Mouse (Mus musculus) G1E-ER4 (cell line): ENCODE measurements around the gene Gm20388. TPM values are rescaled to one million over a fixed set of nuclear protein-coding genes. Genes with fewer than 3 reads are reported as not detected.

Source experiments
- GATA1 ChIP-seq: IDR thresholded peaks from one replicate; pipeline ENCODE4 v1.8.0; 2012; ENCODE audit warnings: low read length, inconsistent platforms
- polyA plus RNA-seq: library from polyadenylated mRNA; stranded (reverse); fragments of >175 nt; gene quantifications from 2 replicates; pipeline ENCODE4 v1.2.3, GENCODE M21; 2012

Gm20388 gene
- polyA plus RNA-seq, 1 experiment, result not detected

DNA sequence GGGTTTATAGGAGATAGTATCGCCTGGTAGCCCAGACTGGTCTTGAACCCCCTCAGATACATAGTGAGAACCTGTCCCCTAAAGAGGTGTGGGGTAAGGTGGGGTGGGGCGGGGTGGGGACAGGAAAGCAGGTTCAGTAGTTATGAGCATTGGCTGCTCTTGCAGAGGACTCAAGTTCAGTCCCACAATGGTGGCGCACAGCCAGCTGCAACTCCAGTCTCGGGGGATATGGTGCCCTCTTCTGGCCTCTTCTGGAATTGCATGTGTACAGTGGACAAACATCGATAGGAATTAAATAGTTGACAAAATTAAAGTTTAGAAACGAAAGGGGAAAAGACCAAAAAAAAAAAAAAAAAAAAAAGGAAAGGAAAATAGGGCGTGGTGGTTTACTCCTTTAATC, 688.9 kb downstream of the Gm20388 start:
- TF ChIP-seq GATA1, result no peak

DNA sequence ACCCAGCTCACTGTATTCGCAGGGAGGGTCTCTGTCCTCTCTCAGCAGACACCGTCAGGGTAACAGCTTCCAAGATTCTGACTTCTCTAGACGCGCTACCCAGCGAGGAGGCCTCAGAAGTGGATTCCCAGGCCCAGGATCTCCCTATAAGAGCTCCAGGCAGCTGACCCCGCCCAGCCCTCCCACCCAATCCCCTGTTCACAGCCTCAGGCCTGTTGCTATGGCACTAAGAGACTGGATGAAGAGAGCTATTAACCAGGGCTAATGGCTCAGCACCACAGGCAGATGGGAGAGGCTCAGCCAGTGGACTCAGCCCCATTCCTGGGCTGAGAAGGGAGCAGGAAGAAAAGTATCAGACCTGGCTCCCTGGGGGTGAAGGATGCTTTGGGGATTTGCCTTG, 692.0 kb downstream of the Gm20388 start:
- TF ChIP-seq GATA1, result no peak

DNA sequence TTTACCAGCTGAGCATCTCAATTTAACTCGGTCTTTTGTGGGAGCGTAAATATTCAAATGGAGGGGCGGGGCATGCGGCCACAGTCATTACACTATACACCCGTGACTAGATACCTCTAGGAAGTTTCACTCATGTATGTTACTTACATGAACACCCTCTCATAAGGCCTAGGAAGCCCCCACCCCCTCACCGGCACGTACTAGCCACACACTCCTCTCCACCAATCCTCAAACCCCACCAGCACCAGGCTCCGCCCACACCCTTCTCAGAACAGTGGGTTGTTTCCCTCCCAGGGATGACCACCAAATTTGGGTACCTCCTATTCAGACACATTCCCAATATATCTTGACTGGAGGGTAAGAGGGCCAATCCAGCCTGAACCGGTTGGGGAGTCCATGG, 696.8 kb downstream of the Gm20388 start:
- TF ChIP-seq GATA1, result no peak

DNA sequence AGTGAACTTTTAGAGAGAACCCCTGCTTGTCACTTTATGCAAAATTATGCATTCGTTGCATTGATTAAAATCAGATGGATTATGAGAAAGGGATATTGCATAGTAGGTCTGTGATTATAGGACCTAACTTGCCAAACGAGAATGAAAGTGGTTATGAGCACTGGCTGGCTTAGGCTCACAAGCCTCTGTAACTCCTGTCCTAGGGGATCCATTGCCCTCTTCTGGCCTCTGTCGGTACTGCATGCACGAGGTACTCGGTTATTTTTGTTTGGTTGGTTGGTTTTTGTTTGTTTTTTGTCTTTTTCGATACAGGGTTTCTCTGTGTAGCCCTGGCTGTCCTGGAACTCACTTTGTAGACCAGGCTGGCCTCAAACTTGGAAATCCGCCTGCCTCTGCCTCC, 697.2 kb downstream of the Gm20388 start:
- TF ChIP-seq GATA1, result no peak

DNA sequence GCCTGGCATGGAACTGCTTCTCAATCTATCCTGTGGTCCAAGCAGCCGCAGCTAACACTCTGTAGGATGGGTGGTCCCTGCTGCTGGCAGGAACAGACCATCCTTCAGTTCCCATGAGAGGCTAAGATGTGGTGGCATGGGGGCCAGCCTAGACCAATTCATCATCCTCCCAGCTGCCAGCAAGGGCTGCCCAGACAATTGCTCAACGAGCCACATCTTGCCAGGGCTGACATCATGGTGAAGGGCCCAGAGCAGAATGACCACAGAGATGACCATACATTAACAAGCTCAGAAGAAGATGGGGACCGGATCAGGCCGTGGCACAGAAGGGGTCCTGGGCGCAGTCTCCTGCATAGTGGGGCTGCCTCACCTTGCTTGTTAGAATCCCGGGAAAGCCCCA, 700.2 kb downstream of the Gm20388 start:
- no peak for TF ChIP-seq GATA1

DNA sequence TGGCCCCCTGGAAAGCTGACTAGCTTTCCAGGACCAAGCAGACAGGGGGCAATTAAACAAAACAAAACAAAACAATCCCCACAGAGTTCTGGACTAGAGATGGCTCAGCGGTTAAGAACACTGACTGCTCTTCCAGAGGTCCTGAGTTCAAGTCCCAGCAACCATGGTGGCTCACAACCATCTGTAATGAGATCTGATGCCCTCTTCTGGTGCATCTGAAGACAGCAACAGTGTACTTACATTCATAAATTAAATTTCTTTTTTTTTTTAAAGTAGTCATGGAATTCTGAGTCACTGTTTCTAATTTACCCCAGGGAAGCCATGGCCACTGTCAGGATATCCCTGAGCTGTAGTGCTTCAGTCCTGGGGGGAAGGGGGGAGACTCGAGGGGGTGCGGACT, 703.9 kb downstream of the Gm20388 start:
- TF ChIP-seq GATA1, result no peak

DNA sequence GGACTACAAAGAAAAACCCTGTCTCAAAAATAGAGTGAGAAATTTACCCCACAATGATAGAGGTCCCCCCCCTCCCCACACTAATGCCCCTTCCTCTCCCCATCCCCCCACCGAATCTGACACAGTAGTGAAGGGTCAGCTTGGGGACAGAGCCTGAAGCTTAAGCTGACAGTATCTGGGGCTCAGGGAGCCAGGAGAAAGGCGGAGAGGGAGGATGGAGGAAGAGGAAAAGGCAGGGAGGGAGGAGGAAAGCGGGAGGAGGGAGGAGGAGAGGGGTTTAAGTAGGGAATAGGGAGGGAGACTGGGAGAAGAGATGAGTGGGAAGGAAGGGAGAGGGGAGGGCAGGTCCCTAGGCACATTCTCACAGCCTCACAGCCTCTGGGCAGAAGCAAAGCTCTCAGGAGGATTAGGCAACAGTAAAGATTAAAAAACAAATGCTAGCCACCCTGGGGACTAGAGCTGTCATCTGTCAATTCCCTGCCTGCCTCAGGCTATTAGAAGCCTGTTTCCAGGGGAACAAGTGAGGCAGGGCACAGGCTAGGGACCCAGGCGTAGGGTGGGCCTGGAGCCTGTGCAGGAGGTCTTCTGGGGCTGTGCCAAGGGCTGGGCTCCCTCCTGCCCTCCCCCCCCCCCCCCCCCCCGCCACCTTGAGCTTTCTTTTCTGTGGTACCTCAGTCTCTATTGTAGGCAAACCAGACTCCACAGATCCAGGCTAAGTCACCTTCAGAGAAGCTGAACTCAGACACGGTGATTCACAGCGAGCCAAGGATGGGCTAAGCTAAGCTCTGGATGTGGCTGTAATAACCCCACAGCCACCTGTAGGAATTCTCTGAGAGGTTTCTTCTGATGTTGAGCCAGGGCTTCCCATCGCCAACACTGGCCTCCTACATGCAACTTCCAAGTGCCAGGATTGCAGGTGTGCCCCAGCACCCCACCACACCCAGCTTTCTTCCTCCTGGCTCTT, 706.3 kb downstream of the Gm20388 start:
- no peak for TF ChIP-seq GATA1

DNA sequence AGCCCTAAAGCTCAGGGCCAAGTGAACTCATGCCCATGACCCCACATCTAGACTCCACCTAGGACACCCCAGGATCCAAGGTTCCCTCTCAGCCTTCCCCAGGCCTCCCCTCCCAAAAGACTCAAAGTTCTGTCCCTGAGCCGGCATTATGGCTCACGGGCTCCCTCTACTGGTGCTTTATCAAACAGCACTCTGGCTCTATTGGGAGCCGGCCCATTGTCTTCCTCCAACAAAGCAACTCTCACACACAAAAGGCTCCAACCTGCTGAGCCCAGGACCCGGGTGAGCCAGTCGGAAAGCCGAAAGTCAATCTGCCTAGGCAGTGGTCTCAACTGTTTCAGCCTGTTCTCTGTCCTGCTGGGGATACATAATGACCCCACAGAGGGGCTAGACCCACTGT, 707.5 kb downstream of the Gm20388 start:
- no peak for TF ChIP-seq GATA1

DNA sequence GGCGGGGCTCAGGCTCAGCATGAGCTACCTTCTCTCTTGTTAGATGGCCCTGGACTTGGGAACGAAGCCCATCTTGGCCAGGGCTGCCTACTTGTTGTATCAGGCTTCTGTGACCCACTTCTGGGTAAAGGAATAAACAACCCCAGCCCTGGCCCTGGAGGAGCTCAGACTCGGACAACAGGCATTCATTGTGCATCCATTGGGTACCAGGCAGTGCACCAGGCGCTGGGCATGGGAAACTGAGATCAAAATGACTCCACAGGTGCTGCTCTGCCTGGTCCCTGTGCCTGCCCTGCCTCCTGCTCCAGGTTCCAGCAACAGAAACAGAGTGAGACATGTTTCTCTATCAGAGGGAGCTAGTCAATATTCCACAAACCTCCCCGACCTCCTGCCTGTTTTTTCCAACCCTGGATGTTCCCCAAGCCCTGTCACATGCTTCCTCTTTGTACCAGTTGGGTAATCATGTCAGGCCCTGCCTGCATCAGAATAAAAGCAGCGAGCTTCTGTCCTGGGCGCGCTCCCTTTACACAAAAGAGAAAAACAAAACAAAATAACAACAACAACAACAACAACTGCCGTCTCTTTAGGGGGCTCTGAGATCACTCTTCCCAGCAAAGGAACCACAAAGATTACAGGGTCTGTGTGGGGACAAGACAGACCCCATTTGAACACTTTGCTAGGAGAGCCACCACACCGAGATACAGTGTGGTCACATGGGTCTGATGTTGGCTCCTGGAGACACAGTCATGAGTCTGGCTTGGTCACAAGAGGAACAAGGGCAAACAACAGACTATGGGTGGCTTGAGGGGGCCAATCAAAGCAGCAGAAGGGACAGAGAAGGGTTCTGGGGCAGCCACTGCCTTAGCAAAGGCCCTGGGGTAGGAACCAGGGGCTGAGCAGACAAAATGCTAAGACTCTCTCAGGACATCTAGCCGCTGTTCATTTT, 708.9 kb downstream of the Gm20388 start:
- no peak for TF ChIP-seq GATA1

DNA sequence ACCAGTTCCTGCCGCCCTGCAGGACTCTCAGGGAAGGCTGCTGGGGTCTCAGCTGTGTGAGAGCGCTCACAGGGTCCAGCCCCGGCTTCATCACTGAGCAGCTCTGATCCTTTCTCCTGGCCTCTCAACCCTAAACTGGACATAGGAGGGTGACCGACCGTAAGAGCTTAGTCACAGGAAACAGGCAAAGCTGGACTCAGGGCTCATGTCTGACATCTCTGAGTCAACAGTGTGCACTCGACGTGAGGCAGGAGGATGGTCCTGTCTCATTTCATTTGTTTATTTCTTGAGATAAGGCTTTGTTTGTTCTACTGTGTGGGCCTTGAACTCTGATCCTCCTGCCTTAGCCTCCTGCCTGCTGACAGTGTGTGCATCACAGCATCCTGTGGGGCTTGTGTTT, 709.8 kb downstream of the Gm20388 start:
- TF ChIP-seq GATA1, result no peak

DNA sequence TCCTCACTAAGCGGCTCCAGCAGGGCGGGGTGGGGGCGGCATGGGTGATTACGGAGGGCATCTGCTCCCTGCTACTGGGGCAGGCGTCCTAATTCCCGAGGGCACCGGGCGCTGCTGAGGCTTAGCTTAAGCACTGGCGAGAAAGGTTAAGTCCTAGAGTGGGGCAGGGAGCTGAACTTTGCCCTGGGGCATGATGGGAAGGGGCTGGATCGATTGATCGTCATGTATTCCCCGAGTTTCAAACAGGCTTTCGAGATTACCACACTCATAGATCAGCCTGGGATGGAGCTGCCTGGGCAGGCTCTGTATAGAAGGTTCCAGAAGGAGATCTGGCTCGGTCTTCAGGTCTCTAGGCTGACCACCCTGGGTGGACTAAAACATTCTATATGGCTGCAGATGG, 711.5 kb downstream of the Gm20388 start:
- no peak for TF ChIP-seq GATA1

DNA sequence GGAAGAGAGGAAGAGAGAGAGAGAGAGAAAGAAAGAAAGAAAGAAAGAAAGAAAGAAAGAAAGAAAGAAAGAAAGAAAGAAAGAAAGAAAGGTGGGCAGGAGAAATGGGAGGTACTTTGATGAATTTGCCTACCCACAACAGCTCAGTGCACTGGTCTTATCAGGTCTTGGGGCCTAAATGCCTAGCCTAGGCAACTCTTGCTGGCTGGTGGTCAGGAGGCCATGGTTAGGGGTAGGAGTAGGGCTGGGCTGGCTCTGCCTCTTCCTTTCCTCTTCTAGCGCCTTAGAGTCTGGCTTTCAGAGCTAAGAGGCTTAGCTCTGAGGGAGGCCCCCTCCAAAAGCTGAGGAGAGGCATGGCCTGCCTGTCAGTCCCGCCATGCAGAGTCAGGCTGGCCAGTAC, 713.0 kb downstream of the Gm20388 start:
- TF ChIP-seq GATA1, result no peak

DNA sequence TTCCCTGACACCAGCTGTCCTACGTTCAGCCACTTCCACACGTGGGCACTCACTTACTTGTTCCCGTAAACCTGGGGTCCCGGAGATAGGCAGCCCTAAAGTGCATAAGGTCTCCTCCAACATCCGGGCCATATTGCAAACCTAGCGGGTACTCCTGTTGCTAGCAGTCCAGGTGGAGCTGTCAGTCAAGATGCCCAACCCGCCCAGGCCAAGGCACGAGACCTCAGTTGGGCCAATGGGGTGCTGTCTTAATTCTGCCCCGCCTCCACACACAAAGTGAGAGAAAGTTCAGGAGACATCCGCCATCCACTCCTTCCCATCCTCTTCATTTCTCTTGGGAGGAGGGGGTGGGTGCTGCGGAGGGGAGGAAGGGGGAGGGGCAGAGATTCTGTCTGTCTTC, 715.8 kb downstream of the Gm20388 start:
- TF ChIP-seq GATA1, result no peak

DNA sequence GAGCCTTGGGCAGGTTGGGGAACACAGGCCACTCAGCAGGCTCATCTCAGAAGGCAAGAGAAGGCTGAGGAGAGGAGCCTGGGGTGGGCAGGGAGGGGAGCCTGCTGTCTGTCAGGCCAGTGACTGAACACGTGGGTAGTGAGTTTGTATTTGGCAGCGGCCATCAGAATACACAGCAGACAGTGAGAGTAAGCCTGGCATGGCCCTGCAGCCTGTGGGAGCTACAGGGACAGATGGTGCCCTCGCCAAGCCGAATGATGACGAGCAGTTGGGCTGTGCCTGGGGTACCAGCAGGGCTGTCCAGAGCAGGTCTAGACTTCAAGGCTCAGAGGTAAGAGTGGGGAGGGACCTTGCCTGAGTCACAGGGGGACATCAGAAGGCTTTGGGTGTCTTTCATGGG, 716.7 kb downstream of the Gm20388 start:
- no peak for TF ChIP-seq GATA1

DNA sequence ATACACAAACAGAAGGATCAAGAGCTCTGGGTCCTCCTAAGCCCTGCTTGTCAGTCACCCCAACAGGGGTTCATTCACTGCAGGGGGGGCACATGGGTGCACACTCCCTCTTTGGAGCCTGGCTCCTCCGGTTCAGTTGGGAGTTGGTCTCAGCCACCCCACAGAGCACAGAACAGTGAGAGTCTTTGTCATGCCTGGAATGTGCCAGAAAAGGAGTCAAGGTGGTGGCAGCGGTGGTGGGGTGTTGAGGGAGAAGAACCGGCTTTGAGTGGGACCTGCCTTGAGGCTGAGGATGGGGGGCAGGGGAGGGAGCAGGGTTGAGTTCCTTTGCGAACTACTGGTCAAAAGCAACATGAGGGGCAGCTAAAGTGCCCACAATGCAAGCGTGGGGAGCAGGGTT, 719.4 kb downstream of the Gm20388 start:
- TF ChIP-seq GATA1, result no peak

DNA sequence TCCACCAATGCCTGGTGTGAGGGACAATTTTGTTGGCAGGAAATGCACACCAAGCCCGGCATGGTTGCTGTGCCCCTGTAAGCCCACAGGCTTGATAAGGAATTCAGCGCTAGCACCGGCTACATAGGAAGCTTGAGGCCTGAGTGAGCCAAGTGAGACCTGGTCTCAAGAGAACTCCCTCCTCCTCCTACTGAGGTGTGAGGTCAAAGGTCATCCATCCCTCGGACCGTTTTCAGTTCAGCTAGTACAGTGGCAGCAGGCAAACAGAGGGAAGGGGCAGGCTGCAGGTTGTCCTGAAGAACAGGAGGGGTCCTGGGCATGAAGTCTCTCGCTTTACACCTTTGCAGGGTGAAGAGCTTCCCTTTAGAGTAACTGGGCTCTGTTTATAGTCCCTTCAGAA, 720.2 kb downstream of the Gm20388 start:
- TF ChIP-seq GATA1, result no peak
